Mouse (Mus musculus) limb, embryonic 15.5 days (tissue): ENCODE data around the gene Gale. TPM values are rescaled to one million over a fixed set of nuclear protein-coding genes. Genes with fewer than 3 reads are reported as not detected.

Source experiments
- ATAC-seq: fragments of 200-750 bp; cut with Nextera tagmentation; 2 replicates; pipeline ENCODE4 v1.8.0; 2017; ENCODE audit warnings: low read depth, moderate TSS enrichment; ENCODE audit not compliant: insufficient number of reproducible peaks, low FRiP score, low TSS enrichment
- H3K27ac ChIP-seq: fragments of 300-500 bp; sonication (generic); 2 replicates; pipeline ENCODE4 v1.5.1; 2015; ENCODE audit warnings: moderate library complexity, mild to moderate bottlenecking, inconsistent platforms
- H3K27me3 ChIP-seq: fragments of 300-500 bp; sonication (generic); 2 replicates; pipeline ENCODE4 v1.6.1; 2015; ENCODE audit warnings: inconsistent platforms
- H3K36me3 ChIP-seq: fragments of 300-500 bp; sonication (generic); 2 replicates; pipeline ENCODE4 v1.6.1; 2015; ENCODE audit warnings: inconsistent platforms
- H3K4me1 ChIP-seq: fragments of 300-500 bp; sonication (generic); 2 replicates; pipeline ENCODE4 v1.6.1; 2015; ENCODE audit warnings: inconsistent platforms
- H3K4me2 ChIP-seq: fragments of 300-500 bp; sonication (generic); 2 replicates; pipeline ENCODE4 v1.6.1; 2015; ENCODE audit warnings: mild to moderate bottlenecking, inconsistent platforms
- H3K4me3 ChIP-seq: fragments of 300-500 bp; sonication (generic); 2 replicates; pipeline ENCODE4 v1.5.1; 2015; ENCODE audit warnings: mild to moderate bottlenecking, inconsistent platforms
- H3K9ac ChIP-seq: fragments of 300-500 bp; sonication (generic); 2 replicates; pipeline ENCODE4 v1.6.1; 2015; ENCODE audit warnings: inconsistent platforms
- H3K9me3 ChIP-seq: fragments of 300-500 bp; sonication (generic); 2 replicates; pipeline ENCODE4 v1.6.1; 2016; ENCODE audit warnings: inconsistent platforms
- WGBS: fragments of 180-500 bp; shearing (Covaris S2); methylation state at CpG from one replicate; pipeline ENCODE4 v1.1.7; 2015; 5-methylcytosine and 5-hydroxymethylcytosine counted together
- polyA plus RNA-seq: library from polyadenylated mRNA; unstranded; fragments of >200 nt; fragmentation: Nextera tagmentation; extraction: Ambion mirVana; gene quantifications from 2 replicates; pipeline ENCODE4 v1.2.1, GENCODE M21; 2015

The Gale gene
- polyA plus RNA-seq, 1 experiment from 2014 or later: 58.2 TPM

DNA sequence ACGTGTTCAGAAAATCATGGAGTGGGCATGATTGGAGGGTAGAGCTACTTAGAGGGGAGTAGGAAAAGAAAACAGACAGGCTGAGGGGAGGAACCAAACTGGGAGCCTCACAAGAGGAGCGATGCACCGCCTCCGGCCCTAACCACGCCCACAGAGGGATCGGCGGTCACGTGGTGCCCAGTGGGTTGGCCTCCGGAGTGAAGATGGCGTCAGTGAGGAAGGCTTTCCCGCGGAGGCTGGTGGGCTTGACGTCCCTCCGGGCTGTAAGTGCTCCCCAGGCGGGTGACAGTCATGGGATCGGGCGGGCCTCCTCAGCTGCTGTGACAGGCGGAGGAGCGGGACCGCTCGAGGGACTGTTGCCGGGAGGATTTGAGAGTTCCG, 17.3 kb upstream of the Gale start, which contains the start of gene Hmgcl:
Gene Hmgcl, plus strand, starts transcription at position 171 of the 381 bp plus-strand sequence.
- no peaks in the 10 kb centered on the region for H3K9me3 ChIP-seq
- WGBS: under 1% methylated on average over 23 of the region's 23 CpGs
- peaks cover 27% of the 10 kb centered on the region for H3K4me1 ChIP-seq
- peak within 1 kb of the TSS; percentile 74 for H3K4me2 ChIP-seq
- H3K36me3 ChIP-seq: peaks cover 4% of the 10 kb centered on the region; the same call in 1 of the 2 replicates
- H3K4me3 ChIP-seq: peak within 1 kb of the TSS; percentile 89
- ATAC-seq: peak; percentile 86
- no peaks in the 10 kb centered on the region for H3K27me3 ChIP-seq
- H3K27ac ChIP-seq: peak within 1 kb of the TSS; percentile 64
- peak within 1 kb of the TSS; percentile 67 for H3K9ac ChIP-seq

DNA sequence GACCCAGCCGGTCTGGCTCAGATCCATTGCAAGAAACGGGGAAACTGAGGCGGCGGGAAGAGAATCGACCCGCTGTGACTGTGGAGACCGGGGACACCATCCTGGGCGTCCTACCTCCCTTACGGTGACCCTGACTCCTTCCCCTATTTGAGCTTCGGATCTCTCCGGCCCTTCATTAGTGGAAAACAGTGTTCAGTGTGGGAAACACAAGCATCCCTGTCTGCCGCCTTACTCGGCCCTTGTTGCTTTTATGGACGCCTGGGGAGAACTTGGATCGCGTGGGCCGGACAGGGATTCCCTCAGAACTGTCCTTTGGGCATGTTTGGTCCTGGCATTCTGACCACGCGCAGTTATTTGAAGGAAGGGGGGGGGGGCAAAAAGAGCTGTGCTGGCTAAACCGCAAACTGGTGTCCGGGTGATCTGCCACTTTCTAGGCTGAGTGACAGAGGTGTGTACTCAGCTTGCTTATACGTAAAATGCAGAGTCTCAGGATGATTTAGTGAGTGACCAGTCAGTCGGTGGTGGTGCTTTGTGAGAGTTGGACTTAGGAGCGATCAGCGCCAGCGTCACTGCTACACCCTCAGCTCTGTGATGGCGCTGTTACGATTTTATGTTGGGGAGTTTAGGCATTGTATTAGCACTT, 16.7 kb upstream of the Gale start:
- ATAC-seq: no peak
- under 1% methylated on average over 28 of the region's 28 CpGs for WGBS
- Histone ChIP-seq H3K9me3 (no peaks in the 10 kb centered on the region), H3K27ac (peak overlapping the region; percentile 64), H3K4me3 (peak overlapping the region; percentile 89), H3K36me3 (peaks cover 9% of the 10 kb centered on the region), H3K4me2 (peak overlapping the region; percentile 74), H3K27me3 (no peaks in the 10 kb centered on the region), H3K9ac (peak overlapping the region; percentile 67), H3K4me1 (peaks cover 27% of the 10 kb centered on the region)

DNA sequence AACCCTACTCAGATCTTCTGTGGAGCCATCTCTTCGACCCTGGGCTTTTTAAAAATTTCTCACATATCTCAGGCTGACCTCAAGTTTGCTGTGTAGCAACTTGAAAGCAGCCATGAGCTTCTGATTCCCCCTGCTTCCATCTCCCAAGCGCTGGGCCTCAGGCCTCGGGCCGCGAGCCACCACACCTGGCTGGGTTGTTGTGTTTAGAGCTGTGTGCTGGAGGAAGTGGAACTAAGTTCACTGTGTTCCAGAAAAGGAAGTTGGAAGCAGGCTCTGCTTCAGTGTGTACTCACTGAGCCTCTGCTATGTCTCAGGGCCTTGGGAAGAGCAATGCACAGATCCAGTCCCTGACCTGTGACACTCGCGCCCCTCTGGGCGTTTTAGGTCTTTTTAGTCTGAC, 15.4 kb upstream of the Gale start:
- Histone ChIP-seq H3K9me3 (no peaks in the 10 kb centered on the region), H3K9ac (no peak overlapping the region), H3K4me3 (no peak overlapping the region), H3K4me1 (peaks cover 27% of the 10 kb centered on the region), H3K27ac (no peak overlapping the region), H3K27me3 (no peaks in the 10 kb centered on the region), H3K4me2 (no peak overlapping the region), H3K36me3 (peaks cover 22% of the 10 kb centered on the region)
- no peak for ATAC-seq
- 92% methylated on average over 8 of the region's 8 CpGs for WGBS

DNA sequence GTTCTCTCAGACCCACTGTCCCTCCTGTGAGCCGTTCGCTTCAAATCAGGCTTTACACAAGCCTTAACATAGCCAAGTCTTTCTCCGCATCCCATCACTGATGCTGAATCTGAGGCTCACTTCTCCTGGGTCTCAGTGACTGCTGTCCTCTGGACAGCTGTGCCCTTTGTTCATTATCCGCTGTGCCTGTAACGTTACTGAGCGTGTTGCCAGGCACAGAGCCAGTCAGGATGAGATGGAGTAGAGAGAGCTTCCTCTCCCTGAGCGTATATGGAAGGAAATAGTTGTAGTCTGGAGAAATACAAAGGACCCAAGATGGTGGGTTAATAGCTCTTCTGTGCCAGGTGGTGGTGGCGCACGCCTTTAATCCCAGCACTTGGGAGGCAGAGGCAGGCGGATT, 14.1 kb upstream of the Gale start:
- Histone ChIP-seq H3K4me2 (no peak overlapping the region), H3K9me3 (no peaks in the 10 kb centered on the region), H3K9ac (no peak overlapping the region), H3K27me3 (no peaks in the 10 kb centered on the region), H3K4me3 (no peak overlapping the region), H3K36me3 (peaks cover 28% of the 10 kb centered on the region), H3K4me1 (peaks cover 20% of the 10 kb centered on the region), H3K27ac (no peak overlapping the region)
- WGBS: 83% methylated on average over 10 of the region's 10 CpGs
- no peak for ATAC-seq

DNA sequence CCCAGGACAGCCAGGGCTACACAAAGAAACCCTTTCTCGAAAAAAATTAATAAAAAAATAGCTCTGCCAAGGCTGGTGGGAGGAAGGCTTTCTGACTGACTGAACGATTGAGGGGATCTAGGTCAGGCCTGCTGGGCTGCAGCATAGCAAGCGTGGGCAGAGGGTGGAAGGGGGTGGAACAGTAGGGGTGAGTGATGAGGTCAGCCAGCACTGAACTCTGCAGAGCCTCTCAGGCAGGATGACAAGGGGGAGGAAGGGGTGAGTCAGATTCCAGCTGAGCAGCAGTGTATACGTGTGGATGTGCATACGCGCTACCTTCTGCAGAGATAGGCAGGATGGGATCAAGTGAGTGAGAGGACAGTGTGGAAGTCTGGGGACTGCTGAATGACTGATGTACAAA, 13.6 kb upstream of the Gale start:
- H3K9me3 ChIP-seq: no peaks in the 10 kb centered on the region
- 67% methylated on average over 6 of the region's 6 CpGs for WGBS
- H3K4me2 ChIP-seq: no peak overlapping the region
- no peak overlapping the region for H3K4me3 ChIP-seq
- no peak for ATAC-seq
- H3K27me3 ChIP-seq: no peaks in the 10 kb centered on the region
- peaks cover 20% of the 10 kb centered on the region for H3K4me1 ChIP-seq
- no peak overlapping the region for H3K9ac ChIP-seq
- no peak overlapping the region for H3K27ac ChIP-seq
- peaks cover 30% of the 10 kb centered on the region for H3K36me3 ChIP-seq

DNA sequence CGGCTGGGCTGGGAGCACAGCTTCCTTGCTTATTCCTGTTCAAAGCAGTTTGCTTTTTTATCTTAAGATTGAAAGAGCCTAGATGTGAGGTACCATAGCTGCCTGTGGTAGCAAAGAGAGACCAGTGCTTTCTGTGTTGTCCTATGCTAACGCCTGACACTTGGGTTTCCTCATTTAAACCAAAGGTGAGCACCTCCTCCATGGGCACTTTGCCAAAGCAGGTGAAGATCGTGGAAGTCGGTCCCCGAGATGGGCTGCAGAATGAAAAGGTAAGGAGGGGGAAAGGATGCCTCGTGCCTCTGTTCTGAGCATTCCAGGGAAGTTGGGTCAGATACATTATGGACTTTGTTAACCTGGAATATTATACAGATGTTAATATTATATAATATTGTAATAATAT, 13.2 kb upstream of the Gale start:
- no peak for ATAC-seq
- Histone ChIP-seq H3K27ac (no peak overlapping the region), H3K9ac (no peak overlapping the region), H3K4me1 (peaks cover 20% of the 10 kb centered on the region), H3K9me3 (no peaks in the 10 kb centered on the region), H3K4me3 (no peak overlapping the region), H3K4me2 (no peak overlapping the region), H3K27me3 (no peaks in the 10 kb centered on the region), H3K36me3 (peaks cover 35% of the 10 kb centered on the region)
- 86% methylated on average over 6 of the region's 6 CpGs for WGBS

DNA sequence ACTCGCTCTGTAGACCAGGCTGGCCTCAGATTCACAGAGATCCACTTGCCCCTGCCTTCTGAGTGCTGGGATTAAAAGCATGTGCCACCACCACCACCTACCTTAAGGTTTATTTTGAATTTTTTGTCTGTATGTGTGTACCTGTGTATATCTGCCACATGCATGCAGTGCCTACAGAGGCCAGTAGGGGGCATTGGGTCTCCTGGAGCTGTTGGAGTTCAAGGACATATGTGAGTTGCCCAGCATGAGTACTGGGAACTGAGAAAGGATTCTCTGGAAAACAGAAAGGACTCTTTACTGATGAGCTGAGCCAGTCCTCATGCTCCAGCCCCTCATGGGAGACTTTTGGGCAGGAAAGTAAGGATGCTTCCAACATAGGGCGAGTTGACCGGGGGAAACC, 12.0 kb upstream of the Gale start:
- WGBS: 90% methylated on average over 3 of the region's 3 CpGs
- Histone ChIP-seq H3K9me3 (no peaks in the 10 kb centered on the region), H3K27me3 (no peaks in the 10 kb centered on the region), H3K4me2 (no peak overlapping the region), H3K4me1 (peaks cover 14% of the 10 kb centered on the region), H3K36me3 (peaks cover 44% of the 10 kb centered on the region), H3K27ac (no peak overlapping the region), H3K4me3 (no peak overlapping the region), H3K9ac (no peak overlapping the region)
- no peak for ATAC-seq

DNA sequence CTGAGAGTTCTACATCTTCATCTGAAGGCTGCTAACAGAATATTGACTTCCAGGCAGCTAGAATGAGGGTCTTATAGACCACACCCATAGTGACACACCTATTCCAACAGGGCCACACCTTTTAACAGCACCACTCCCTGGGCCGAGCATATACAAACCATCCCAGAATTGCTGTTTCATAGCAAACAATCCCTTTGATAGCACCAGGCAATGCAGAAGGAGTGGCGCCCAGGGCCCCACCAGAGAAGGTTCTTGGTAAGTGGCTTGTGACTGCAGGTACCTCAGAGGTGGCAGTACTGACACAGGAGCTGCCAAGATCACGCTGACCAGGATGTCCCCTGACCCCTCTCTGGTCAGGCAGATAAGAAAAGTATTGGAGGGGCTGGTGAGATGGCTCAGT, 10.3 kb upstream of the Gale start:
- no peak overlapping the region for H3K4me3 ChIP-seq
- peaks cover 4% of the 10 kb centered on the region for H3K4me1 ChIP-seq
- ATAC-seq: no peak
- no peaks in the 10 kb centered on the region for H3K27me3 ChIP-seq
- no peaks in the 10 kb centered on the region for H3K9me3 ChIP-seq
- no peak overlapping the region for H3K4me2 ChIP-seq
- no peak overlapping the region for H3K27ac ChIP-seq
- WGBS: 86% methylated on average over 3 of the region's 3 CpGs
- peaks cover 57% of the 10 kb centered on the region for H3K36me3 ChIP-seq
- H3K9ac ChIP-seq: no peak overlapping the region

DNA sequence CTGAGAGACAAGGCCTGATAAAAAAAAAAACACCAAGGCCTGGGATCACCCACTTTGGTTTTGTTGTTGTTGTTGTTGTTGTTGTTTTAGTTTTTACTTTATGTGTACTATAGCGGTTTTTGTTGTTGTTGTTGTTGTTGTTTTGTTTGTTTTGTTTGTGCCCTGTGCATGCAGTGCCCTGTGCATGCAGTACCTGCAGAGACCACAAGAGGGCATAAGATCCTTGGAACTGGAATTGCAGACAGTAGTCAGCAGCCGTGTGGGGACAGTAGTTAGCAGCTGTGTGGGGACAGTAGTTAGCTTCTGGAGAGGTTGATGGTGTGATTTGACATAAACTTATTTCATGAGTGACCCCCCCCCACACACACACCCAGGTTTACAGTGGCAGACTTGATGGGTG, 9.3 kb upstream of the Gale start:
- H3K27ac ChIP-seq: no peak overlapping the region
- H3K36me3 ChIP-seq: peaks cover 67% of the 10 kb centered on the region
- no peaks in the 10 kb centered on the region for H3K27me3 ChIP-seq
- H3K4me3 ChIP-seq: no peak overlapping the region
- H3K4me2 ChIP-seq: no peak overlapping the region
- ATAC-seq: no peak
- H3K9me3 ChIP-seq: no peaks in the 10 kb centered on the region
- H3K9ac ChIP-seq: no peak overlapping the region
- peaks cover 2% of the 10 kb centered on the region; the same call in 1 of the 2 replicates for H3K4me1 ChIP-seq
- WGBS: 11% methylated on average over 2 of the region's 2 CpGs

DNA sequence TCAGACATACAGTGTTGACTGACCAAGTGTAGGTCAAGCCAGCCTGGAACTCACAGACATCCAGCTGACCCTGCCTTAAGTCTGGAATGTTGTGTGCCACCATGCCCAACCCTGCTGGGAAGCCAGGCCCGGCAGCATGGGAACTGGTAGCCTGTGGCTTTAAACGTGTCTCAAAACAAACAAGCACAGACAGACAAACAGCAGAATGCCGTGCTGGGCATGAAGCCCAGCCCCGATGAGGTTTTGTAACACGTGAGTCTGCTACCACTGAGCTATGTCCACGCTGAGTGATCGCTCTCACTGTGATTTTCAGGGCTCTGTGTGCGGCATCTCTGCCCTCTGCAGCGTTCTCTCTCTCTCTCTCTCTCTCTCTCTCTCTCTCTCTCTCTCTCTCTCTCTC, 7.6 kb upstream of the Gale start:
- H3K9me3 ChIP-seq: no peaks in the 10 kb centered on the region
- no peak overlapping the region for H3K27ac ChIP-seq
- H3K36me3 ChIP-seq: peaks cover 83% of the 10 kb centered on the region
- H3K4me1 ChIP-seq: no peaks in the 10 kb centered on the region
- no peaks in the 10 kb centered on the region for H3K27me3 ChIP-seq
- WGBS: 92% methylated on average over 9 of the region's 9 CpGs
- ATAC-seq: no peak
- no peak overlapping the region for H3K4me3 ChIP-seq
- no peak overlapping the region for H3K4me2 ChIP-seq
- no peak overlapping the region for H3K9ac ChIP-seq

DNA sequence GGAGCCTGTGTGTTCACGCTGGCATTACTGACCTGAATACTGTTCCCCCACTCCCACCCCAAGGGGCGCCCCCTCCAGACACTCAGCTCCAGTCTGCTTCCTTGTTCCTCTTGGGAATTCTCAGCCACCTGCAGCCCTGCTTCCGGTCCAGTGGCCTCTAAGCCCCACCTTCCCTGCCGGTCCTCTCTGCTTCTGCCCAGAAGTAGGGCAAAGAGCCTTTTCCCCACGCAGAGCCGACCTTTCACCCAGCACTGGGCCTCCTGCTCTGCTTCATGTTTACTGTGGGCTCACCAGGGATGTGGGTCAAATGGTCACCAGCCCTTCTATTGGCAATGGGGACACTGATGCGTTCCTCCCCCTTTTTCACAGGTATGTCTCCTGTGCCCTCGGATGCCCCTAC, 5.2 kb upstream of the Gale start:
- Histone ChIP-seq H3K27ac (no peak overlapping the region), H3K4me1 (peaks cover 7% of the 10 kb centered on the region; the same call in 1 of the 2 replicates), H3K36me3 (peaks cover 72% of the 10 kb centered on the region), H3K27me3 (no peaks in the 10 kb centered on the region), H3K4me2 (no peak overlapping the region), H3K9me3 (no peaks in the 10 kb centered on the region), H3K4me3 (no peak overlapping the region), H3K9ac (no peak overlapping the region)
- WGBS: 63% methylated on average over 8 of the region's 8 CpGs
- ATAC-seq: no peak

DNA sequence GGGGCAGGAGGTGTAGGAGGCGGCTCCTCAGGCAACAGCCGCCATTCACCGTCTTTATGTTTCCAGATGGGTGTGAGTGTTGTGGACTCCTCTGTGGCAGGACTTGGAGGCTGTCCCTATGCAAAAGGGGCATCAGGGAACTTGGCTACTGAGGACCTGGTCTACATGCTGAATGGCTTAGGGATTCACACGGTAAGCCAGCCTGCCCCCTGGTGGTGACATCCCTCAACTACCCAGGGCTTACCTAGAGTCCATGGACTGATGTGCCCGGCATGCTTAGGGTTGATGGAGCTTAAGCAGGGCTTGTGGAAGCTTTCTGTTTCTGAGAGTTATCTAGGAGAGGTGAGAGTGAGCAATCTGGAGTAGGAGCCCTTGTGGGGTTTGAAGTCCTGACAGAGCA, 2.8 kb upstream of the Gale start:
- no peaks in the 10 kb centered on the region for H3K9me3 ChIP-seq
- peaks cover 20% of the 10 kb centered on the region for H3K4me1 ChIP-seq
- no peak overlapping the region for H3K4me2 ChIP-seq
- 21% methylated on average over 5 of the region's 5 CpGs for WGBS
- H3K4me3 ChIP-seq: no peak overlapping the region
- H3K36me3 ChIP-seq: peaks cover 61% of the 10 kb centered on the region
- no peaks in the 10 kb centered on the region for H3K27me3 ChIP-seq
- ATAC-seq: no peak
- H3K27ac ChIP-seq: no peak overlapping the region
- no peak overlapping the region for H3K9ac ChIP-seq

DNA sequence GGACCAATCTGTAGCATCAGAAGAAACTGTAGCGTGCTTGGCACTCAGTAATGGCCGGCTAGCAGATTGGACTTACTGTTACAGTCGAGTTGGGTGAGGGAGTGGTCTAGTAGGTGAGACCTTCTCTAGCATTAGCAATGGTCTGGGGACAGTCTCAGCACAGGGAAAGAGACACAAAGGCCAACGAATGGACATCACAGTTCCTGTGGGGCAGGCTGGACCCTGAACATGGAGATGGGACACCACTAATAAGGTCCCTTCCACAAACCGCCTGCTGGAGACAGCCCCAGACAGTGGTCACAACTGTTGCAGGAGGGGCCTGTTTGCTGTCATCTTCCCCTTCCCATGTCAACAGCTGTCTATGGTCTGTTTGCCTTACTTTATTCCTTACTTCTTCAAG, 1.8 kb upstream of the Gale start:
- Histone ChIP-seq H3K4me2 (no peak overlapping the region), H3K4me1 (peaks cover 20% of the 10 kb centered on the region), H3K9me3 (no peaks in the 10 kb centered on the region), H3K4me3 (no peak overlapping the region), H3K27me3 (no peaks in the 10 kb centered on the region), H3K9ac (no peak overlapping the region), H3K27ac (no peak overlapping the region), H3K36me3 (peaks cover 63% of the 10 kb centered on the region)
- 81% methylated on average over 5 of the region's 5 CpGs for WGBS
- no peak for ATAC-seq
